Mouse (Mus musculus) B cell, adult 2 months (primary cell): ENCODE data around the gene Vps13d.
A peak's percentile ranks its signal among the peaks of the same experiment; 100 is the strongest.

Experiments used
- DNase-seq, 2 experiments: peaks; one replicate each; pipeline ENCODE4 v3.0.0; 2022

The Vps13d gene

GRCm38 (mm10) chr4:145073728-145074127, 121.1 kb downstream of the Vps13d start:
- DNase-seq, result no peak

- no peak for DNase-seq
Measured at GRCm38 (mm10) chr4:145071942-145072341, 122.9 kb downstream of the Vps13d start.

DNA sequence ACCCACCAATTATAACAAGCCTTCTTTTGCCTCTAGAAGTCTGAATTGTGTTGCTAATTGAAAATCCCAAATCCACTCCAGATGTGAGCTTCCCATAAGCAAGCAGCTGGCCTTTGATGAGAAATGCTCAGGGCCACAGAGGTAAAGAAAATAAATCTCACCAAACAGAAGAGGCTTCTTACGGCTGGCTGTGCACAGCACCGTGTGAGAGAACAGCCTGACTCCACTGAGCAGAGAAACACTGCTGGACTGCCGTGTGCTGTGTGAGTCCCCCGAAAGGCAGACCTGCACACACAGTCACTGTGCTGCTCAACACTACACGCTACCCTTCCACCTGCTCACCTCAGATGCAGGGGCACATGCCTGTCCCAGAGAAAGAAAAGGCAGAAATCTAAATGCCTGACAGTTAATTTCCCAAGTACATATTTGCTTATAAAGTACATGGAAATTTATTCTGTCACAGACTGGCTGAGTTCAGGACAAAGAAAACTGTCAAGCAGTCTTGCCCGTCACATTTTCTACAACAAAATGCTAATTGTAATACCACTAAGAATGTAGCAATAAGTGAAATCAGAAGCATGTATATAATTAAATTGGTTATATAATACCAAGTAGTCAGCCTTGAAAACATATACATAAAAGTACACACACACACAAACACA, 127.7 kb downstream of the Vps13d start:
- no peak for DNase-seq

GRCm38 (mm10) chr4:145066336-145067018, 128.3 kb downstream of the Vps13d start:
- no peak for DNase-seq

- no peak for DNase-seq
Measured at GRCm38 (mm10) chr4:145058749-145059442, 135.9 kb downstream of the Vps13d start.

GRCm38 (mm10) chr4:145056346-145056745, 138.5 kb downstream of the Vps13d start:
- no peak for DNase-seq

- no peak for DNase-seq
Measured at GRCm38 (mm10) chr4:145055792-145056191, 139.0 kb downstream of the Vps13d start.

GRCm38 (mm10) chr4:145054369-145054768, 140.4 kb downstream of the Vps13d start:
- DNase-seq, result no peak

GRCm38 (mm10) chr4:145052697-145053096, 142.1 kb downstream of the Vps13d start:
- DNase-seq, result no peak

DNA sequence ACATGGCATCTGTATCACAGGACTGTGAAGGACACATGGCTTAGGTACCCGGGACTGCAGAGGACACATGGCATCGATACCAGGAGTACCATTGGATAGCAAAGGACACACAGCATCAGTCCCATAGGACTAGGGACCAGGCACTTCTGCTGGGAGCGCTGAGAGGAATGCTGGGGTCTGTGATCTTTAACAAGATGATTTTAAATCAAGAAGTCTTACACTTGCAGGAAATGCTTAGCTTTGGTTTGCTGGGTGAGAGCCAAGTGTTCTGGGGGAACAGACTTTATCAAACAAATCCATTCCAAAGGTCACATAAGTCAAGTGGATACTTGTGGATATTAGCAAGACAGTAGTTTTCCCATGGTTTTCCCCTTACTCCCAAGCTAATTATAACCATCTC, 142.5 kb downstream of the Vps13d start:
- no peak for DNase-seq

DNA sequence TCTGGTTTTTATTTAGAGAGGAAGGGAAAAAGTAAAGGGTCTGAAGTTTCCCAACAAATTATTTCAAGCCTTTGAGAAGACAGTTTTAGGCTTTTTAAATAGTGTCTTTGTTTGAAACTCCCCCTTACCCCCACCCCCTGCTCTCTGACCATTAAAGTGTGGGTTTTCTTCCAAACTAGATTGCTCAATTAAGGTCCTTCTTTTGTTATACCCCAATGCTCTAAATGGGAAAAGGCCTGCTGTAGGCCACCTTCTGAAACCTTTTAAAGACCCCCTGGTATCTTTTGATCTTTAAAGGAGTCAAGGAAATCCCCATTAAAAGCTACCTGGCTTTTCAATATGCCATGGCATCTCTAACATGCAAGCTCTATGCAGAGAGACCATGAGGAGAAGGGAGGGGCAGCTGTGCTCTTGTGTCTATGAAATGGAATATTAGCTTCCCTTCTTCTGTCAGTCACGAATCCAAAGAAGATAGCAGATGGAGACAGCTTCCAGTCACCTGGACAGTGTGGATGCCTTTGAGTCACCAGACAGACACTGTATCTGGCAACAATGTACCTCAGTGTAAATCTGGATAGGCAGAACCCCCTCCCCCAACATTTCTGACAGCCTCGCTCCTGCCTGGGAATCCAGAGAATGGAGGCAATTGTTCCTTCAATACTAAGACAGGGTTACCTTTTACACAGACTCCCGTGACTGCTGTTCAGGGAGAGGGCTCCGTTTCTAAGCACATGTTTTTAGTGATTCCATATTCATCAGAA, 143.4 kb downstream of the Vps13d start:
- DNase-seq, result no peak

GRCm38 (mm10) chr4:145050518-145051208, 144.1 kb downstream of the Vps13d start:
- no peak for DNase-seq

DNA sequence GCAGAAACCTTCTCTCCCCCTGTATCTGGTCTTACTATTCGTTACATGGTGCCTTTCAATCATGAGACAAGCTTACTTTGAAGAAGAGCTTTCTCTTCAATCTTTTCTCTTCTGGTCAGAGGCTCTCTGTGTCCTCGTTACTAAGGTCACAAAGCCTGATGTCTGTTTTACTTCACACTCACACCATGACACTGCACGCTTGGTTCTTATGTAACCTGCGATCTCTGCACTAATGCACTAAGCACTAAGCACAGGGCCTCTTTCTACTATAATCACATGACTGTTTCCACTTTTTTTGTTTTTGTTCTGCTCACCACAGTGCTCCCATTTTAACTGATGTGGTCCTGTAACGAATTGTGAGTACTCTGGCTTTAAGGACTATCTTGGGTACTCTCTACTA, 146.8 kb downstream of the Vps13d start:
- DNase-seq, result no peak

DNA sequence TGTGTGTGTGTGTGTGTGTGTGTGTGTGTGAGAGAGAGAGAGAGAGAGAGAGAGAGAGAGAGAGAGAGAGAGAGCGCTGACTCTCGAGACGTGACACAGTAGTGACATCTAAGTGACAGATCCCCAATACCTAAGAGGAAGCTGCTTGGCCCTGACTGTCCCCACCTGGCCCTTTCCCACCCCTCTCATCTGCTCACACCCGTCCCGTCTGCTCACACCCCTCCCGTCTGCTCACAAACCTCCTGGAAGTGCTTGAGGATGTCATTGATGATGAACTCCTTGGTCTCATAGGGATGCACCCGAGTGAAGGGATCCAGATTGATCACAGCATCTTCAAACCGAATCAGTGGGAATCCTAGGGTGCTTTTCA, 148.8 kb downstream of the Vps13d start:
- DNase-seq, result no peak

GRCm38 (mm10) chr4:145045312-145046031, 149.3 kb downstream of the Vps13d start:
- DNase-seq, result peak; percentile 44 to 54

DNA sequence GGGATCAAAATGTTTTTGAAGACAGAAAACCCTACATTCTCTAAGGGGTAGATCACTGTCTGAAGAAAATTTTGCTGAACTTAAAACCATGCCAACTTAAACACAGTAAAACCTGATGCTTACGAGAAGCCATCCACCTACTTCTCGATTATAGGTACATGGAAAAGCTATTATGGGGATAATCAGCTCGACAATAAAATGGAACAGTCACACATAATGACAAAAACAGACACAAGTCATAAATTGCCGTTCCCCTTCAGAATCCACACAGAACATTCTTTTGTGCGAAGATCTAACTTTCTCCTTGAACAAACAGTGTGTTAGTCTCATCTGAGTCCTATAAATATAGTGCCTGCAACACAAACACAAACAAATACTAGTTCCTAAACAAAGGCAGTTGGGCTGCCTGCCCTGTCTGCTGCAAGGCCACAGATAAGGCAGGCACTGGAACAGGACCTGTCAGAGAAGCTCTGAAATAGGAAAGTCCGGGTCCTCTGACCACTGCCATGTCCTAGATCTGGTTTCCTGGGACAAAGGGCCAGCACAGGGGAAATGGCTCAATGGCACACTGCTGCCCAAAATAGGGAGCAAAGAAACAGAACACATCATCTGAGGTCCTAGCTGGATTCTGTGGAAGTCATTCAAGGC, 153.5 kb downstream of the Vps13d start:
- DNase-seq, result no peak

DNA sequence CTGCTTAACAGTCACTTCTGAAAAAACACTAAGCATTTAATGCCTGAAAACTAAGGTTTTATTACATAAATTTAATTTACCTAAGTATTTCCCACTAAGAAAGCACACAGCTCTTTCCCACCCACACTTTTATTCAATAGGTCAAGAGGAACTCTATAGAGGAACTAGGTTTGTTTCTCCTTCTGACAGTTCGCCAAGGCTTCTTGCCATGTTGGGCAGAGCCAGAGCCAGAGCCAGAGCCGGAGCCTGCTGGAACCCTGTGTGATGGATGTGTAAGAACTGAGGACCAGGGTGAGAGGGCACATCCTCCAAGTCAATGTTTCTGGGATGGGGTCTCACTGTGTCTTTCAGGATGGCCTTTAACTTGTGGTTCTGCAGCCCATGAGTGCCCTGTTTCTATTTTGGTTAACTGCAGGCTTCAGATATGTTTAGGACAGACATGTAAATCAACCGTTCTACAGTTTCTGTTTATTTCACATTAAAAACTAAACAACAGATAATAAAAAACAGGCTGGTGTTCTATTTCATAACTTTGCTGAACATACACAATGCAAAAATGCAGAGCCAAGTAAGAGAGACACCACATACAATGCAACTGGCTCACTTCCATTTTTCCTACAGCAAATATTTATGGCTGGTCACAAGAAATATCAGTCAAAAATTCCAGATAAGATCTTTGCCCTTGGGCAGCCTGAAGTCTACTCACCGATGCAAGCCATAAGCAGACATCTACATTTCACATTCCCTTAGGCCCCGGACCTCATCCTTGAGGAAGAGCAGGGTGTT, 157.0 kb downstream of the Vps13d start:
- no peak for DNase-seq

DNA sequence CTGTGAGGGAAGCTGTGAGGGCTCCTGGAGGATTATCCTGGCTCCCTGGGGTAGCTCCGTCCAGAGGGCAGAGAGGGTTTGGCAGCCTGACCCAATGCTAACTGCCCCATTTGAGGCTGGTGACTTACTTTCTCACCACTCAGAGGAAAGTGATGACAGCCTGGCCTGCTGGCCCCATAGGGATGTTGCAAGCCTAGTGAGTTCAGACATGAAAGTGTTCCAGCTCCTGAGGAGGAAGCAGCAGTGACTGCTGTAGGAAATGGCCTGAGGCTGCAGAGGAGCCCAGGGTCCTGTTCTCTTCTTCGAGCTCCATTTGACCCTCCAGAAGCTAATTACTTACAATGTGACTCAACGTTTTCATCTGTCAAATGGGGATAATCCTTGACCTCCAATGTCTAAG, 157.8 kb downstream of the Vps13d start:
- no peak for DNase-seq

DNA sequence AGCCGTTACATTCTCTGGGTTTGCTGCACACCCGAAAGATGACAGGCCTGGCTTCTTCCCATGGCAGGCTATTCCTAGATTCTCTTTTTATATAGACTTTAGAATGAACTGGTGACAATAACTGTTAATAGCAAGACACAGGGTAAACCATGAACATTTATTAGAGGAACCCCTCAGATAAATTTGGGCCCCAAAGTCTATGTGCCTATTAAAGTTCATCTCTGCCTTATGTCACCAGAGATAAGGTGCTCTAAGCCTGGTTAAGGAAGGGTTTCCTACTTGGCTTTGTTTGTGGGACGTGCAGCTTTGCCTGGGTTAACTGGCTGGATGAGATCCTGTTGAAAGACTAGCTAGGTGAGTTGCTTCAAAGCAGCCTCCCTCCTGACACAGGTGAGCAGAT, 159.4 kb downstream of the Vps13d start:
- no peak for DNase-seq

GRCm38 (mm10) chr4:145034506-145035243, 160.1 kb downstream of the Vps13d start:
- no peak for DNase-seq
